Mouse (Mus musculus): ENCODE measurements around the gene Txn1. TPM values are rescaled to one million over a fixed set of nuclear protein-coding genes. Genes with fewer than 3 reads are reported as not detected.

Gene Txn1
- polyA plus RNA-seq, 1 experiment = 417 TPM

DNA sequence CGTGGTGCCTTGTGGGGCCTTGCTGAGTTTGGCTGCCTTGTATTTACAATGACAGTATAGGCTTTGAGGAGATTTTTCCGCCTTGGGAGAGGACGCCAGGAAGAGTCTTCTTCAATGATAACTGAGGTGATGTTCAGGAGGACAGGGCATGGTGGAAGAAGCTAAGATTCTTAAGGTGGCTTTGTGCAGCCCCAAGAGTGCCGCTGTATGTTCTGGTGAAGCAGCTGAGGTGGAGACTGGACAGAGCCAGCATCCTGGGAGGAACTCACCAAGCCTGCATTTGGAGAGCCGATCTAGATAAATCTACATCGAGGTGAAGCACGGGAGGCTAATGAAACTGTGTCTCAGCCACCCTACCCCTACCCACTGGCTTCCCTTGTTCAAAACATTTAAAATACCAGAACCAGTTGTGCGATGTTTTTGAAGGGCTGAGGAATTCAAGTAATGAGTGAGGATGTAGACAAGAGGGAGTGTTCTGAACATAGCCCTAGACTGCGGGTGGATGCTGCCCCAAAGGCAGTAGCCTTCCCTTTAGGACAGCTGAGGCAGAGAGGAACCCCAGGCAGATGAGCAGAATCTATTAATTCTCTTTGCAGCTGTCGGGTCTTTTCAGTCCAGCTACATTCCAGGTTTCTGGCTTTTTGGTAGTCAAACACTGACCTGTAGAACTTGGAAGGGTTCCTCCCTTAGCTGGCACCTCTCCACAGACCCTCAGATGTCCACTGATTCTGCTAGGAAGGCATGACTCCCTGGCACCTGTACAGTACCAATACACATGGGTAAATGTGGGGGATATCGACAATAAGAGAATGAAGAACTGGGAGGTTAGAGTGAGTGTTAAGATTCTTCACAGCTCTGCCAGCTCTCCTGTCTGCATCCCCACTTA, 1.2 kb upstream of the Txn1 start:
- Histone ChIP-seq H3K9me3 (replicated peaks; ENCODE audit: control insufficient read depth, insufficient read depth, low read length, poor library complexity, severe bottlenecking) (no peaks in the 10 kb centered on the region), H3K36me3 (ENCODE audit: control insufficient read depth, insufficient read depth, low read length, poor library complexity, severe bottlenecking) (peaks cover 2% of the 10 kb centered on the region), H3K9ac (ENCODE audit: low read depth, poor library complexity, severe bottlenecking) (peak overlapping the region; percentile 51), H3K4me1 (ENCODE audit: control insufficient read depth, insufficient read depth, low read length) (peaks cover 2% of the 10 kb centered on the region), H3K27ac (ENCODE audit: insufficient read depth, low read length) (peak overlapping the region; percentile 98), H3K27me3 (ENCODE audit: control insufficient read depth, insufficient read depth, low read length, poor library complexity, severe bottlenecking) (no peaks in the 10 kb centered on the region), H3K4me3 (ENCODE audit: low read depth, low read length) (peak overlapping the region; percentile 83)
- TF ChIP-seq CTCF (IDR thresholded peaks at IDR 0.05; ENCODE audit: low read depth, low read length) (no peak), EP300 (IDR thresholded peaks at IDR 0.05; ENCODE audit: insufficient read depth, low read depth, low read length) (no peak), POLR2A (IDR thresholded peaks at IDR 0.05; ENCODE audit: insufficient read depth, low read length) (no peak)

DNA sequence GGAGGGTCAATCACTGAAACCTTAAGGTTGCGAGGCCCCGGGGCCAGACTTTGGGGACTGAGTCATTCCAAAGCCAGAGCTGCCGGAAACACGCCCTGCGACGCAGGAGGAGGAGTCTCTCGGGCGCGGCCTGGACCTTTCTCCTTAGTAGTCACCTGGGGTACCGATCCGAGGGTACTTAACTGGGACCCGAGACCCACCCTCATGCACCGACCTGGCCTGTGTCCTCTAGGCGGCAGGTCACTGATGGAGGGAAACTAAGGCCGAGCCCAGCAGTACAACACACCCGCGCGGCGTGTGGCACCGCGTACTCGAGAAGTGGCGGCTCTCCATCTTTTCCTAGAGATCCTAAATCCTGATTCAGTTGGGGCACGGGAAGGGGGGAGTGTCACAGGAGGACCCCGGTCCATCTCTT, 660 bp downstream of the Txn1 start:
- peaks cover 2% of the 10 kb centered on the region for H3K4me1 ChIP-seq (ENCODE audit: control insufficient read depth, insufficient read depth, low read length)
- no peak for TF ChIP-seq EP300 (IDR thresholded peaks at IDR 0.05; ENCODE audit: insufficient read depth, low read depth, low read length)
- TF ChIP-seq POLR2A (IDR thresholded peaks at IDR 0.05; ENCODE audit: insufficient read depth, low read length) = peak; percentile 28
- no peaks in the 10 kb centered on the region for H3K9me3 ChIP-seq (replicated peaks; ENCODE audit: control insufficient read depth, insufficient read depth, low read length, poor library complexity, severe bottlenecking)
- peak overlapping the region; percentile 74 for H3K27ac ChIP-seq (ENCODE audit: insufficient read depth, low read length)
- peak overlapping the region; percentile 91 for H3K4me3 ChIP-seq (ENCODE audit: low read depth, low read length)
- H3K27me3 ChIP-seq (ENCODE audit: control insufficient read depth, insufficient read depth, low read length, poor library complexity, severe bottlenecking) = no peaks in the 10 kb centered on the region
- H3K36me3 ChIP-seq (ENCODE audit: control insufficient read depth, insufficient read depth, low read length, poor library complexity, severe bottlenecking) = peaks cover 21% of the 10 kb centered on the region
- peak overlapping the region; percentile 91 for H3K9ac ChIP-seq (ENCODE audit: low read depth, poor library complexity, severe bottlenecking)

DNA sequence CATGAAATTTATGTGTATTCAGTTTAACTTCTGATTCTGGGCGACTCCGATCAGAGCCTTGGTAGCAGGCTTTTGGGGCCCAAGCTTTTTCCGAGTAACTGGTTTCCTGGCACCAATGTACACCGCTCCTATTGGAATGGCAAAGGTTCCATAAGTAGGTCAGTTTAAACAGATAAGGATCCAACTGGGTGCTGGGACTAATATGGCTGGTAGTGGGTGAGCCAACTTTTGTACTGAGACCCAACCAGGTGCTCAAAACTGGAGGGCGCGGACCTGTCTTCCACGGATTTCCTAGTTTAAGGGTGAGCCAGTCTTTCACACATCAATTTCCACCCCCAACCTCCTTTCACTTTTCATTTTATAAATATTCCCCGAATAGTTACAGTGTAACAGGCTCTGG, 1.2 kb downstream of the Txn1 start:
- peak overlapping the region; percentile 91 for H3K4me3 ChIP-seq (ENCODE audit: low read depth, low read length)
- H3K27me3 ChIP-seq (ENCODE audit: control insufficient read depth, insufficient read depth, low read length, poor library complexity, severe bottlenecking) = no peaks in the 10 kb centered on the region
- peaks cover 2% of the 10 kb centered on the region for H3K4me1 ChIP-seq (ENCODE audit: control insufficient read depth, insufficient read depth, low read length)
- H3K36me3 ChIP-seq (ENCODE audit: control insufficient read depth, insufficient read depth, low read length, poor library complexity, severe bottlenecking) = peaks cover 27% of the 10 kb centered on the region
- no peak for TF ChIP-seq CTCF (IDR thresholded peaks at IDR 0.05; ENCODE audit: low read depth, low read length)
- TF ChIP-seq EP300 (IDR thresholded peaks at IDR 0.05; ENCODE audit: insufficient read depth, low read depth, low read length) = no peak
- no peak for TF ChIP-seq POLR2A (IDR thresholded peaks at IDR 0.05; ENCODE audit: insufficient read depth, low read length)
- H3K27ac ChIP-seq (ENCODE audit: insufficient read depth, low read length) = no peak overlapping the region
- H3K9ac ChIP-seq (ENCODE audit: low read depth, poor library complexity, severe bottlenecking) = peak overlapping the region; percentile 91
- H3K9me3 ChIP-seq (replicated peaks; ENCODE audit: control insufficient read depth, insufficient read depth, low read length, poor library complexity, severe bottlenecking) = no peaks in the 10 kb centered on the region

DNA sequence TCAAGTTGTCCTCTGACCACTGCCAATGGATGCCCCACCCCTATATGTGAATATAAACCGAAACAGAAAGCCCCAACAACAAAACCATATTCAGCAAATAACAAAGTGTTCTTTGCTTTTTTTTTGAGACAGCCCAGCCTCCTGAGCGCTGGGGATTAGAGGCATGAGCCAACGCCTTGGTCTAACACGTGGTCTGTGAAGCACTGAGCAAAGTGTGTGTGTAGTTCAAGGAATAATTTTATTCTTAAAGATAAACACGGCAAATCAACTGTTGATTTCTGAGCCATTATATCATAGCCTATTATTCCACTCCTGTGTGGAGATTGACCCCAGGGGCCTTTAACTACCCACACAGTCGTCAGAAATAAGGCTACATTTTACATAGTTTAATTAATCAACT, 1.6 kb downstream of the Txn1 start:
- peaks cover 31% of the 10 kb centered on the region for H3K36me3 ChIP-seq (ENCODE audit: control insufficient read depth, insufficient read depth, low read length, poor library complexity, severe bottlenecking)
- H3K4me1 ChIP-seq (ENCODE audit: control insufficient read depth, insufficient read depth, low read length) = peaks cover 2% of the 10 kb centered on the region
- H3K27me3 ChIP-seq (ENCODE audit: control insufficient read depth, insufficient read depth, low read length, poor library complexity, severe bottlenecking) = no peaks in the 10 kb centered on the region
- H3K9me3 ChIP-seq (replicated peaks; ENCODE audit: control insufficient read depth, insufficient read depth, low read length, poor library complexity, severe bottlenecking) = no peaks in the 10 kb centered on the region
- peak overlapping the region; percentile 91 for H3K4me3 ChIP-seq (ENCODE audit: low read depth, low read length)
- no peak overlapping the region for H3K27ac ChIP-seq (ENCODE audit: insufficient read depth, low read length)
- H3K9ac ChIP-seq (ENCODE audit: low read depth, poor library complexity, severe bottlenecking) = peak overlapping the region; percentile 91
- TF ChIP-seq EP300 (IDR thresholded peaks at IDR 0.05; ENCODE audit: insufficient read depth, low read depth, low read length) (no peak), CTCF (IDR thresholded peaks at IDR 0.05; ENCODE audit: low read depth, low read length) (no peak), POLR2A (IDR thresholded peaks at IDR 0.05; ENCODE audit: insufficient read depth, low read length) (no peak)

DNA sequence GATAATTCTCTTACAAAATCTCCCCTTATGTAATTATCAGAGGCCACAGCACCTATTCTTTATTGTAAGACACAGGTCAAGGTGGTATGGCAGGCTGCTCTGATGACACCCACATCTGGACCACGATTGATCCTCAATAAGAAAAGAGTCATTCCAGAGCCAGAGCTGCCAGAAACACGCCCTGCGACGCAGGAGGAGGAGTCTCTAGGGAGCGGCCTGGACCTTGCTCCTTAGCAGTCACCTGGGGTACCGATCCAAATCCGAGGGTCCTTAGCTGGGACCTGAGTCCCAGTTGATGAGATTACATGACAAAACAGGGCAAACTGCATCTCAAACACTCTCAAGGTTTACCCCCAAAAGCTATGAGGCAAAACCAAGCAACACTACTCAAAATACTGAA, 2.4 kb downstream of the Txn1 start:
- TF ChIP-seq POLR2A (IDR thresholded peaks at IDR 0.05; ENCODE audit: insufficient read depth, low read length) (no peak), EP300 (IDR thresholded peaks at IDR 0.05; ENCODE audit: insufficient read depth, low read depth, low read length) (no peak), CTCF (IDR thresholded peaks at IDR 0.05; ENCODE audit: low read depth, low read length) (no peak)
- Histone ChIP-seq H3K9ac (ENCODE audit: low read depth, poor library complexity, severe bottlenecking) (peak overlapping the region; percentile 91), H3K27me3 (ENCODE audit: control insufficient read depth, insufficient read depth, low read length, poor library complexity, severe bottlenecking) (no peaks in the 10 kb centered on the region), H3K9me3 (replicated peaks; ENCODE audit: control insufficient read depth, insufficient read depth, low read length, poor library complexity, severe bottlenecking) (no peaks in the 10 kb centered on the region), H3K36me3 (ENCODE audit: control insufficient read depth, insufficient read depth, low read length, poor library complexity, severe bottlenecking) (peaks cover 39% of the 10 kb centered on the region), H3K4me3 (ENCODE audit: low read depth, low read length) (peak overlapping the region; percentile 24; the same call in 1 of the 2 replicates), H3K4me1 (ENCODE audit: control insufficient read depth, insufficient read depth, low read length) (peaks cover 2% of the 10 kb centered on the region), H3K27ac (ENCODE audit: insufficient read depth, low read length) (no peak overlapping the region)

DNA sequence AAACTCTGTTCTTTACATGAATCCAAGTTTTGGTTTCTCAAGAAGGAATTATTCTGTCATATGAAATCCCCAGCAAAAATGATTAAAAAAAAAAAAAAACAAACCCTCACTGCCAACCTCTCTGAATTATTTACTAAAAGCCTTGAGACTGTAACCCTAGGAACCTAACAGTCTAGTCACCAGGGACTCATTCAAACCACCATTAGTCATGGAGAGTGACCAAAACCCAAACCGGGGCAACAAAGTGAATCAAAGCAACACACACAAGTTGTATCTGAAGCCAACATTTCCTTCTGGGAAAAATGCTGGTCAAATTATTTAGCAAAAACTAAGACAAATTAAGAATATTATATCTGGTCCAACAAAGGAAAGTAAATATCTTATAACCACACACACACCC, 3.3 kb downstream of the Txn1 start:
- peaks cover 4% of the 10 kb centered on the region for H3K4me1 ChIP-seq (ENCODE audit: control insufficient read depth, insufficient read depth, low read length)
- H3K9ac ChIP-seq (ENCODE audit: low read depth, poor library complexity, severe bottlenecking) = no peak overlapping the region
- H3K36me3 ChIP-seq (ENCODE audit: control insufficient read depth, insufficient read depth, low read length, poor library complexity, severe bottlenecking) = peaks cover 48% of the 10 kb centered on the region
- no peaks in the 10 kb centered on the region for H3K27me3 ChIP-seq (ENCODE audit: control insufficient read depth, insufficient read depth, low read length, poor library complexity, severe bottlenecking)
- no peak for TF ChIP-seq EP300 (IDR thresholded peaks at IDR 0.05; ENCODE audit: insufficient read depth, low read depth, low read length)
- TF ChIP-seq CTCF (IDR thresholded peaks at IDR 0.05; ENCODE audit: low read depth, low read length) = no peak
- no peak for TF ChIP-seq POLR2A (IDR thresholded peaks at IDR 0.05; ENCODE audit: insufficient read depth, low read length)
- H3K9me3 ChIP-seq (replicated peaks; ENCODE audit: control insufficient read depth, insufficient read depth, low read length, poor library complexity, severe bottlenecking) = no peaks in the 10 kb centered on the region
- no peak overlapping the region for H3K27ac ChIP-seq (ENCODE audit: insufficient read depth, low read length)
- no peak overlapping the region for H3K4me3 ChIP-seq (ENCODE audit: low read depth, low read length)
